Mouse (Mus musculus) ES-Bruce4 (cell line): ENCODE data around the gene Lrrc15.

ENCODE experiments used
- CTCF ChIP-seq: IDR thresholded peaks from one replicate; pipeline ENCODE4 v1.8.1; 2011; ENCODE audit warnings: low read depth, low read length
- POLR2A ChIP-seq: IDR thresholded peaks from one replicate; pipeline ENCODE4 v1.8.1; 2011; ENCODE audit warnings: low read length; ENCODE audit not compliant: insufficient read depth

DNA sequence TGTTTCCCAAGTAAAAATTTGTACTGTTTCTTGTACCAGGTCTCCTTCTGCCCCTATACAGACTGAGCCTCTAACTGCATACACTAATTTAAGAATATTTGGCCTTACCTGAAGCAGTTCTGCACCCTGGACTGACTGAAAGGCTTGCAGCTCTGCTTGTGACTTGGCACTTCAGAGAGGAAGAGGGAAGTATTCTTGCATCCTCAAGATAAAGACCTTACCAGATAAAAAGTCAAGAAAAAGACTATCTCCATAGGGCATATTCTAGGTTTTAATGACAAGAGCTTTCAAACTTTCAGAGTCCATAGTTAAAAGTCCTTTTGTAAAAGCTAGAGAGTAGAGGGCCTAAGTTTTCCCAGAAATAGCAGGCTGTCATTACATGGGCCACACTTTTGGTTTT lies 27.6 kb upstream of the Lrrc15 start, which contains the start of gene Gp5:
- TF ChIP-seq CTCF (no peak), POLR2A (no peak)
